Mouse (Mus musculus) forebrain, embryonic 13.5 days (tissue): ENCODE data around the gene Miox. TPM values are rescaled to one million over a fixed set of nuclear protein-coding genes. Genes with fewer than 3 reads are reported as not detected.

ENCODE experiments used
- microRNA-seq: library from miRNA; unstranded; fragments of <30 nt; microRNA quantifications from one replicate; pipeline ENCODE4, GENCODE M21; 2016
- polyA plus RNA-seq: library from polyadenylated mRNA; unstranded; fragments of >200 nt; fragmentation: Nextera tagmentation; extraction: Ambion mirVana; gene quantifications from 2 replicates; pipeline ENCODE4 v1.2.1, GENCODE M21; 2015

Miox gene
- polyA plus RNA-seq, 1 experiment from 2014 or later, result not detected

Small RNAs within 50 kb of the gene (microRNA-seq; reads per million reads assigned to microRNA genes)
- gene Mir6959, result 1.1 reads per million

Other genes with a start within 250 kb of the Miox start
- 20.9 and 22.5 TPM in 2 replicates for gene Selenoo, start 245.3 kb upstream of the Miox start, polyA plus RNA-seq
- gene Tubgcp6, start 211.3 kb upstream of the Miox start, polyA plus RNA-seq, result 16.8 and 19.8 TPM in 2 replicates
- 22.3 and 25.4 TPM in 2 replicates for gene Hdac10, start 205.7 kb upstream of the Miox start, polyA plus RNA-seq
- 9.1 and 11.7 TPM in 2 replicates for gene Mapk12, start 193.7 kb upstream of the Miox start, polyA plus RNA-seq
- 43.0 and 45.5 TPM in 2 replicates for gene Mapk11, start 184.8 kb upstream of the Miox start, polyA plus RNA-seq
- gene Plxnb2, start 153.6 kb upstream of the Miox start, polyA plus RNA-seq, result 101 and 130 TPM in 2 replicates
- gene Dennd6b, start 137.9 kb upstream of the Miox start, polyA plus RNA-seq, result 40.7 and 47.7 TPM in 2 replicates
- gene Ppp6r2, start 122.8 kb upstream of the Miox start, polyA plus RNA-seq, result 68.5 and 71.7 TPM in 2 replicates
- gene Sbf1, start 19.1 kb upstream of the Miox start, polyA plus RNA-seq, result 66.0 and 76.1 TPM in 2 replicates
- gene Adm2, start 11.7 kb upstream of the Miox start, polyA plus RNA-seq, result not detected in 2 replicates
- 34.4 and 38.6 TPM in 2 replicates for gene Lmf2, start 21.3 kb downstream of the Miox start, polyA plus RNA-seq
- 156 and 170 TPM in 2 replicates for gene Ncaph2, start 21.3 kb downstream of the Miox start, polyA plus RNA-seq
- 4.0 and 7.4 TPM in 2 replicates for gene Sco2, start 39.4 kb downstream of the Miox start, polyA plus RNA-seq
- gene Tymp, start 42.6 kb downstream of the Miox start, polyA plus RNA-seq, result 1.8 and 1.9 TPM in 2 replicates
- 0.98 and 3.4 TPM in 2 replicates for gene Odf3b, start 44.9 kb downstream of the Miox start, polyA plus RNA-seq
- not detected in 2 replicates for gene Klhdc7b, start 50.5 kb downstream of the Miox start, polyA plus RNA-seq
- gene Syce3, start 76.1 kb downstream of the Miox start, polyA plus RNA-seq, result not detected in 2 replicates
- gene Cpt1b, start 91.5 kb downstream of the Miox start, polyA plus RNA-seq, result 0.94 and 0.97 TPM in 2 replicates
- gene C730034F03Rik, start 95.2 kb downstream of the Miox start, polyA plus RNA-seq, result 5.3 and 6.7 TPM in 2 replicates
- 0.16 TPM in 1 of 2 replicates, not detected in the other for gene Gm44502, start 95.3 kb downstream of the Miox start, polyA plus RNA-seq
- 67.3 and 70.9 TPM in 2 replicates for gene Chkb, start 95.5 kb downstream of the Miox start, polyA plus RNA-seq
- gene Mapk8ip2, start 119.5 kb downstream of the Miox start, polyA plus RNA-seq, result 47.3 and 53.2 TPM in 2 replicates
- 12.7 and 13.7 TPM in 2 replicates for gene Arsa, start 143.0 kb downstream of the Miox start, polyA plus RNA-seq
- gene Shank3, start 165.2 kb downstream of the Miox start, polyA plus RNA-seq, result 7.1 and 9.5 TPM in 2 replicates
- 1.2 and 1.8 TPM in 2 replicates for gene Acr, start 233.9 kb downstream of the Miox start, polyA plus RNA-seq